Mouse (Mus musculus) limb, embryonic 14.5 days (tissue): ENCODE measurements around the gene Gm6377. TPM values are rescaled to one million over a fixed set of nuclear protein-coding genes. Genes with fewer than 3 reads are reported as not detected.

Experiments
- ATAC-seq: fragments of 200-750 bp; cut with Nextera tagmentation; 2 replicates; pipeline ENCODE4 v1.8.0; 2017; ENCODE audit warnings: low read depth, moderate number of reproducible peaks, moderate TSS enrichment; ENCODE audit not compliant: low FRiP score
- DNase-seq: peaks from one replicate; pipeline ENCODE4 v3.0.0-alpha.2; 2015; ENCODE audit warnings: low spot score
- H3K27ac ChIP-seq: fragments of 300-500 bp; sonication (generic); replicated peaks from 2 replicates; pipeline ENCODE4 v1.5.1; 2014; ENCODE audit warnings: low read depth, mild to moderate bottlenecking, low read length, moderate library complexity, mixed read lengths
- H3K27me3 ChIP-seq: fragments of 300-500 bp; sonication (generic); 2 replicates; pipeline ENCODE4 v1.6.1; 2014; ENCODE audit warnings: low read length, mixed read lengths; ENCODE audit not compliant: control insufficient read depth, insufficient read depth
- H3K36me3 ChIP-seq: fragments of 300-500 bp; sonication (generic); 2 replicates; pipeline ENCODE4 v1.6.1; 2014; ENCODE audit warnings: mild to moderate bottlenecking, low read length, moderate library complexity, mixed read lengths; ENCODE audit not compliant: control insufficient read depth, insufficient read depth
- H3K4me1 ChIP-seq: fragments of 300-500 bp; sonication (generic); 2 replicates; pipeline ENCODE4 v1.6.1; 2014; ENCODE audit warnings: antibody characterized with exemption, low read length, mixed read lengths; ENCODE audit not compliant: control insufficient read depth, insufficient read depth
- H3K4me2 ChIP-seq: fragments of 300-500 bp; sonication (generic); replicated peaks from 2 replicates; pipeline ENCODE4 v1.6.1; 2014; ENCODE audit warnings: low read depth, mild to moderate bottlenecking, low read length, moderate library complexity; ENCODE audit not compliant: severe bottlenecking
- H3K4me3 ChIP-seq: fragments of 300-500 bp; sonication (generic); replicated peaks from 2 replicates; pipeline ENCODE4 v1.5.1; 2014; ENCODE audit warnings: low read length
- H3K9ac ChIP-seq: fragments of 300-500 bp; sonication (generic); 2 replicates; pipeline ENCODE4 v1.6.1; 2014; ENCODE audit warnings: mild to moderate bottlenecking, low read depth, low read length, moderate library complexity; ENCODE audit not compliant: severe bottlenecking
- H3K9me3 ChIP-seq: fragments of 300-500 bp; sonication (generic); 2 replicates; pipeline ENCODE4 v1.6.1; 2016; ENCODE audit warnings: low read length; ENCODE audit not compliant: control insufficient read depth
- POLR2A ChIP-seq: fragments of 200-500 bp; IDR thresholded peaks from 2 replicates; pipeline ENCODE4 v1.8.0; 2012; ENCODE audit warnings: inconsistent platforms, mild to moderate bottlenecking, moderate library complexity, borderline replicate concordance; ENCODE audit not compliant: insufficient read depth, insufficient read length; ENCODE audit errors: extremely low read depth
- WGBS: fragments of 180-500 bp; shearing (Covaris S2); extraction: QIAGEN DNeasy Blood & Tissue Kit; methylation state at CpG from one replicate; pipeline ENCODE4 v1.1.7; 2014; 5-methylcytosine and 5-hydroxymethylcytosine counted together
- polyA plus RNA-seq, 2 experiments: library from polyadenylated mRNA; depleted of rRNA in 1 of 2; stranded (reverse) in 1 of 2; unstranded in 1 of 2; fragments of >200 nt; fragmentation: Nextera tagmentation in 1 of 2; extraction: Ambion mirVana in 1 of 2; gene quantifications; 2 replicates each; pipeline versions ENCODE4 v1.2.1 to v1.2.3; 2012 to 2014

Gene Gm6377
- polyA plus RNA-seq, 2 experiments, result 0.10 to 0.11 TPM

DNA sequence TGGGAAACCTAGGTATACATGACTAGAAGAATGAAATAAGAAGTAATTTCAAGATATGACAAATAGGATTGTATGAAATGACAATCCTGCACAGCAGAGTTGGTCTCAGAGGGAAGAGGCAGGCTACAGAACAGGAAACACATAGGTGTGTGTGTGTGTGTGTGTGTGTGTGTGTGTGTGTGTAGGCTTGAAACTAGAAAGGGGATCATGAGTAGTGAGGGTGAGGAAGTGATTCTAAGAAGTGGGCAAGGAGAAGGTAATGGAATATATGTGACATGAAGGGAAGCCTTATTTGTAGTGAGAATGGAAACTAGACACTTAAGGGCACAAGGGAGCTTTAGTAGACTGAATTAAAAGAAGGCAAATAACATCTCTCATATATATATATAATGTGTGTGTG is 11.3 kb downstream of the Gm6377 start:
- DNase-seq, result no peak
- H3K9me3 ChIP-seq, result no peaks in the 10 kb centered on the region
- H3K27me3 ChIP-seq, result no peaks in the 10 kb centered on the region
- H3K4me2 ChIP-seq, result no peak overlapping the region
- no peak overlapping the region for H3K27ac ChIP-seq
- no peaks in the 10 kb centered on the region for H3K4me1 ChIP-seq
- TF ChIP-seq POLR2A, result no peak
- H3K9ac ChIP-seq, result no peak overlapping the region
- no peak overlapping the region for H3K4me3 ChIP-seq
- ATAC-seq, result no peak
- H3K36me3 ChIP-seq, result no peaks in the 10 kb centered on the region

DNA sequence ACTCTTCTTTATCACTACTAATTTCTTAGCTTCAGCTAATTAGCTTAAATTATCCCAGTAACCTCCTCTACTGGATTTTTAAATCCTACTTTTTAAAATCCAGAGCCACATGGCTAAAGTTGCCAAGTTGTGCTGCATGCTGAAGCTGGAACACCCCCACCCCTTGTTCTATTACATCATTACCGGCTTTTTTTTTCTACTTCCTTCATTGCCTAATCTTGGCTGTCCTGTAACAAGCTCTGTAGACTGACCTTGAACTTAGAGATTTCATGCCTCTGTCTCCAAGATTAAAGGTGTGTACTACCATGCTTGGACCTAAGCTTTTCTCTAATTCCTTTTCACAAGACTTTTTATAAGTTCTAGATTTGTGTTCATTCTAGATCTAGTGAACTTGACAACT is 32.2 kb downstream of the Gm6377 start:
- no peak for ATAC-seq
- TF ChIP-seq POLR2A, result no peak
- WGBS, result 94% methylated on average over 1 of the region's 1 CpGs

DNA sequence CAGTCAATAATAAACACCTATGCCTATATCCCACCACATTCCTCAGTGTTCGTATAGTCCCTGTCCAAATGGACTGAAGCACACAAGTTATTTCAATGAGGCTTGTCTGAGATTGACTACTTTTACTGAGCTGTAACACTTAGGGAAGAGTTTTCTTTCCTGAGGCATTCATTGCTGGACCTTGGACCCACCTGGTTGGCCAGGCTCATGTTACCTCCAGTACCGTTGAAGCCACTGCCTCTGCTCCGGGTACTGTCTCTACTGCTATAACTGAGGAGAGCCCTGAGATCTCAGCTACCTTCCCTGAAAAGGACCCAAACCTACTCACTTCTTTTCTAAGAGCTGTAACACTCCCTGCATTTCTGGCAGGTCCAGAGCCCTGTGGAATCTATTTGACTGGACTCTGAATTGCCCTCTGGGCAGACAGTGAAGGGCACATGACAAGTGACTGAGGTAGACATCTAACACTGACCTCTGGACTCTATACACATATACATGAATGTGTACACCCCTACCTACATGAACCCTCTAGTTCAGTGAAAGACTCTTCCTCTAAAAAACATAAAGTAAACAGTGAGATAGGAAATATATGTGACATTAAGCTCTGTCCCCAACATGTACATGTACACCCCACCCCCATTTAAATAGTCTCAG is 39.0 kb downstream of the Gm6377 start:
- Histone ChIP-seq H3K4me3 (no peak overlapping the region), H3K9ac (no peak overlapping the region), H3K4me2 (no peak overlapping the region), H3K27ac (no peak overlapping the region), H3K4me1 (no peaks in the 10 kb centered on the region), H3K9me3 (no peaks in the 10 kb centered on the region), H3K36me3 (no peaks in the 10 kb centered on the region), H3K27me3 (no peaks in the 10 kb centered on the region)
- no peak for TF ChIP-seq POLR2A
- DNase-seq, result no peak
- WGBS, result 86% methylated on average over 3 of the region's 3 CpGs
- ATAC-seq, result no peak

More for the DNA sequence above, 32.2 kb downstream of the Gm6377 start:
- Histone ChIP-seq H3K27me3 (no peaks in the 10 kb centered on the region), H3K4me3 (no peak overlapping the region), H3K27ac (no peak overlapping the region), H3K4me2 (no peak overlapping the region), H3K36me3 (no peaks in the 10 kb centered on the region), H3K9me3 (no peaks in the 10 kb centered on the region), H3K9ac (no peak overlapping the region), H3K4me1 (no peaks in the 10 kb centered on the region)
- DNase-seq, result no peak

GRCm38 (mm10) chrX:109238163-109238562 is 41.6 kb downstream of the Gm6377 start:
- DNase-seq (peak; percentile 26), ATAC-seq (no peak)
- Histone ChIP-seq H3K27me3 (no peaks in the 10 kb centered on the region), H3K4me1 (no peaks in the 10 kb centered on the region), H3K27ac (no peak overlapping the region), H3K4me3 (no peak overlapping the region), H3K4me2 (no peak overlapping the region), H3K9me3 (no peaks in the 10 kb centered on the region), H3K9ac (no peak overlapping the region), H3K36me3 (no peaks in the 10 kb centered on the region)
- TF ChIP-seq POLR2A, result no peak

Other genes with a start within 250 kb of the Gm6377 start
- gene Hmgn5, start 183.4 kb upstream of the Gm6377 start, polyA plus RNA-seq (2012; rRNA removed), result 4.1 and 13.3 TPM in 2 replicates
- gene Hmgn5, start 183.4 kb upstream of the Gm6377 start, polyA plus RNA-seq (2014; fragmentation: Nextera tagmentation; extraction: Ambion mirVana), result 19.7 and 21.1 TPM in 2 replicates
- gene Sh3bgrl, start 101.4 kb upstream of the Gm6377 start, polyA plus RNA-seq (2012; rRNA removed), result 59.9 and 69.0 TPM in 2 replicates
- gene Sh3bgrl, start 101.4 kb upstream of the Gm6377 start, polyA plus RNA-seq (2014; fragmentation: Nextera tagmentation; extraction: Ambion mirVana), result 89.3 and 109 TPM in 2 replicates